12 mouse cellular contexts compared by ENCODE assay signal in genomic region chr3:130290175-130290574, GRCm38 (mm10).
DNase-seq lines count a peak whose midpoint lies in the region; ATAC-seq lines count a peak whose summit lies in the region.
"Had no signal": no experiment of that assay in that cellular context is flagged by ENCODE, and none has a peak within 500 bp of the region (broad histone marks: within the 10 kb centered on the region; RNA-seq: fewer than 3 reads in every experiment).

No protein-coding gene starts in this region.

- H3K9me3 ChIP-seq in hindbrain, embryonic 10.5 days: no peaks in the 10 kb centered on the region
- no peaks in the 10 kb centered on the region for H3K9me3 ChIP-seq in hindbrain, embryonic 12.5 days (replicated peaks)
- no peaks in the 10 kb centered on the region for H3K9me3 ChIP-seq in midbrain, embryonic 13.5 days
- no peaks in the 10 kb centered on the region for H3K9me3 ChIP-seq in midbrain, embryonic 14.5 days (ENCODE audit: control insufficient read depth, low read length)
- H3K9me3 ChIP-seq: liver, embryonic 15.5 days had no signal

- H3K27me3 ChIP-seq in hindbrain, embryonic 10.5 days (ENCODE audit: insufficient read depth, poor library complexity, severe bottlenecking): no peaks in the 10 kb centered on the region
- H3K27me3 ChIP-seq in hindbrain, embryonic 12.5 days: no peaks in the 10 kb centered on the region
- H3K27me3 ChIP-seq in midbrain, embryonic 13.5 days: no peaks in the 10 kb centered on the region
- no peaks in the 10 kb centered on the region for H3K27me3 ChIP-seq in midbrain, embryonic 14.5 days (ENCODE audit: control insufficient read depth, insufficient read depth, low read length)
- H3K27me3 ChIP-seq: liver, embryonic 15.5 days; megakaryocyte, embryonic 14.5 days had no signal

- peak; percentile 20 for DNase-seq in adrenal gland, adult 2 months
- no peak for DNase-seq in adrenal gland, postnatal 4 days (ENCODE audit: low spot score in 2 of 2)
- peak; percentile 12 for DNase-seq in hindbrain, embryonic 10.5 days (ENCODE audit: low spot score)
- no peak for DNase-seq in midbrain, embryonic 14.5 days
- DNase-seq in retina, postnatal 1 day: peak; percentile 58
- no peak for DNase-seq in gastrocnemius, postnatal 25 days
- DNase-seq: heart, postnatal 14 days had no signal

- 75% methylated on average over 6 of the region's 6 CpGs for WGBS in hindbrain, embryonic 10.5 days
- 59% methylated on average over 6 of the region's 6 CpGs for WGBS in hindbrain, embryonic 12.5 days
- 67% methylated on average over 6 of the region's 6 CpGs for WGBS in midbrain, embryonic 13.5 days
- 63% methylated on average over 6 of the region's 6 CpGs for WGBS in midbrain, embryonic 14.5 days

- H3K9ac ChIP-seq in hindbrain, embryonic 12.5 days: no peak overlapping the region
- no peak overlapping the region for H3K9ac ChIP-seq in midbrain, embryonic 13.5 days (replicated peaks)
- no peak overlapping the region for H3K9ac ChIP-seq in midbrain, embryonic 14.5 days (replicated peaks; ENCODE audit: low read length)
- H3K9ac ChIP-seq: liver, embryonic 15.5 days had no signal

- no peak for ATAC-seq in hindbrain, embryonic 12.5 days (ENCODE audit: low FRiP score)
- ATAC-seq in midbrain, embryonic 13.5 days: no peak
- ATAC-seq in midbrain, embryonic 14.5 days (ENCODE audit: low FRiP score, low TSS enrichment): no peak

- no peaks in the 10 kb centered on the region for H3K36me3 ChIP-seq in hindbrain, embryonic 10.5 days
- H3K36me3 ChIP-seq in hindbrain, embryonic 12.5 days: no peaks in the 10 kb centered on the region
- H3K36me3 ChIP-seq in midbrain, embryonic 13.5 days: no peaks in the 10 kb centered on the region
- no peaks in the 10 kb centered on the region for H3K36me3 ChIP-seq in midbrain, embryonic 14.5 days (ENCODE audit: control insufficient read depth, insufficient read depth, low read length)
- H3K36me3 ChIP-seq: liver, embryonic 15.5 days had no signal

- no peak overlapping the region for H3K27ac ChIP-seq in hindbrain, embryonic 10.5 days
- H3K27ac ChIP-seq in hindbrain, embryonic 12.5 days: no peak overlapping the region
- 0 out of 2 replicates have a peak overlapping the region, but pooled peaks have one; percentile 35 for H3K27ac ChIP-seq in midbrain, embryonic 13.5 days
- H3K27ac ChIP-seq in midbrain, embryonic 14.5 days (replicated peaks; ENCODE audit: low read depth, low read length): no peak overlapping the region
- H3K27ac ChIP-seq: liver, embryonic 15.5 days had no signal

- H3K4me3 ChIP-seq in hindbrain, embryonic 10.5 days: no peak overlapping the region
- no peak overlapping the region for H3K4me3 ChIP-seq in hindbrain, embryonic 12.5 days
- H3K4me3 ChIP-seq in midbrain, embryonic 13.5 days (replicated peaks): no peak overlapping the region
- no peak overlapping the region for H3K4me3 ChIP-seq in midbrain, embryonic 14.5 days (replicated peaks; ENCODE audit: low read depth, low read length)
- H3K4me3 ChIP-seq: erythroblast, embryonic 14.5 days; liver, embryonic 15.5 days; megakaryocyte, embryonic 14.5 days had no signal

- H3K4me1 ChIP-seq in hindbrain, embryonic 10.5 days (replicated peaks): peaks cover 19% of the 10 kb centered on the region; the same call in 1 of the 2 replicates
- peaks cover 7% of the 10 kb centered on the region; the same call in 1 of the 2 replicates for H3K4me1 ChIP-seq in hindbrain, embryonic 12.5 days
- peaks cover 24% of the 10 kb centered on the region for H3K4me1 ChIP-seq in midbrain, embryonic 13.5 days (replicated peaks)
- peaks cover 13% of the 10 kb centered on the region; the same call in 1 of the 2 replicates for H3K4me1 ChIP-seq in midbrain, embryonic 14.5 days (ENCODE audit: control insufficient read depth, insufficient read depth, low read length)
- H3K4me1 ChIP-seq: liver, embryonic 15.5 days; megakaryocyte, embryonic 14.5 days had no signal

- H3K4me2 ChIP-seq in hindbrain, embryonic 12.5 days (replicated peaks): no peak overlapping the region
- no peak overlapping the region for H3K4me2 ChIP-seq in midbrain, embryonic 13.5 days (replicated peaks)
- H3K4me2 ChIP-seq in midbrain, embryonic 14.5 days (ENCODE audit: low read length): no peak overlapping the region
- H3K4me2 ChIP-seq: liver, embryonic 15.5 days had no signal

Comparison
In these comparisons a context has a peak if more than half of its experiments do, and no peak if none do; other contexts are left out.
1. DNase-seq: peak in adrenal gland, adult 2 months (single experiment), hindbrain, embryonic 10.5 days (single experiment) and retina, postnatal 1 day (single experiment); none in adrenal gland, postnatal 4 days (0 of 2), midbrain, embryonic 14.5 days (single experiment) and gastrocnemius, postnatal 25 days (single experiment).